Mouse (Mus musculus): Measurements from ENCODE around the gene Dscaml1. TPM values are rescaled to one million over a fixed set of nuclear protein-coding genes. Genes with fewer than 3 reads are reported as not detected.

Dscaml1 gene
- polyA plus RNA-seq, 1 experiment from 2014 or later: 1.1 TPM

DNA sequence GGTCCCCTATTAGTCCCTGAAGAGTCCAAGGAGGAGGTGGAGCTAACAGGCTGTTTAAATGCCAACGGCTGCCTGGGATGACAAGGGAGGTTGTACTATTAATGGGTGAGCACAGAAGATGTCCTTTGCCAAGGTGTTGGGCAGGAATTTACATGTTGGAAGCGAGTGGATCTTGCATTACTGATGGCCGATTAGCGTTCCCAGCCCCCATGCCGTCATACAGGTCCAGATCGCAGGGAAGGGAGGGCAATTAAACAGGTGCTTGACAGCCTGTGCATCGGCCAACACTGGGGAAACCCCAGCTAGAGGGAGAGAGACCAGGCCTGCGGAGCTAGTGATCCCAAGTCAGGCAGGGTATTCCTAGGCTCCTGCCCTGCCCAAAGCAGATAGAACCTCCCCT, 98.1 kb downstream of the Dscaml1 start:
- Histone ChIP-seq H3K4me2 (ENCODE audit: low read depth) (no peak overlapping the region), H3K27me3 (ENCODE audit: control insufficient read depth, insufficient read depth, low read length) (no peaks in the 10 kb centered on the region), H3K4me1 (ENCODE audit: control insufficient read depth, insufficient read depth, low read length) (no peaks in the 10 kb centered on the region), H3K9ac (ENCODE audit: low read length) (no peak overlapping the region), H3K9me3 (ENCODE audit: control insufficient read depth, low read length) (no peaks in the 10 kb centered on the region), H3K27ac (ENCODE audit: low read depth, low read length) (no peak overlapping the region), H3K36me3 (ENCODE audit: control insufficient read depth, insufficient read depth, low read length) (no peaks in the 10 kb centered on the region), H3K4me3 (ENCODE audit: low read depth, low read length) (no peak overlapping the region)
- DNase-seq (ENCODE audit: low spot score) (no peak), ATAC-seq (ENCODE audit: insufficient read depth, low FRiP score, low TSS enrichment) (no peak)
- WGBS: 62% methylated on average over 8 of the region's 8 CpGs

DNA sequence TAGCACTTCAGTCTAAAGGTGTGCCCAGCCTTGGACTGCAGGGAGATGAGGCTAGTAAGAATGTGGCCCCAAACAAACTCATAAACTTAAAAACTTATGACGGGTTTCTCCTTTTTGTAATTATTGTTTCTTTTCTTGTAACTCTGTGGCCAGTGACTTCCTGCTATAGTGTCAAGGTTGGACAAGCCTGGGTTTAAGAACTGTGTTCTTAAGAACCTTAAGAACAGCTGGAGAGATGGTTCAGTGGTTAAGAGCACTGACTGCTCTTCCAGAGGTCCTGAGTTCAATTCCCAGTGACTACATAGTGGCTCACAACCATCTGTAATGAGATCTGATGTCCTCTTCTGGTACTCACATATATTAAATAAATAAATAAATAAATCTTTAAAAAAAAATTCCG, 106.8 kb downstream of the Dscaml1 start:
- no peak overlapping the region for H3K4me2 ChIP-seq (ENCODE audit: low read depth)
- no peak for ATAC-seq (ENCODE audit: insufficient read depth, low FRiP score, low TSS enrichment)
- H3K4me1 ChIP-seq (ENCODE audit: control insufficient read depth, insufficient read depth, low read length): no peaks in the 10 kb centered on the region
- no peak overlapping the region for H3K27ac ChIP-seq (ENCODE audit: low read depth, low read length)
- no peaks in the 10 kb centered on the region for H3K27me3 ChIP-seq (ENCODE audit: control insufficient read depth, insufficient read depth, low read length)
- no peak overlapping the region for H3K4me3 ChIP-seq (ENCODE audit: low read depth, low read length)
- no peak for DNase-seq (ENCODE audit: low spot score)
- 90% methylated on average over 2 of the region's 2 CpGs for WGBS
- H3K9ac ChIP-seq (ENCODE audit: low read length): no peak overlapping the region
- no peaks in the 10 kb centered on the region for H3K36me3 ChIP-seq (ENCODE audit: control insufficient read depth, insufficient read depth, low read length)
- H3K9me3 ChIP-seq (ENCODE audit: control insufficient read depth, low read length): no peaks in the 10 kb centered on the region

DNA sequence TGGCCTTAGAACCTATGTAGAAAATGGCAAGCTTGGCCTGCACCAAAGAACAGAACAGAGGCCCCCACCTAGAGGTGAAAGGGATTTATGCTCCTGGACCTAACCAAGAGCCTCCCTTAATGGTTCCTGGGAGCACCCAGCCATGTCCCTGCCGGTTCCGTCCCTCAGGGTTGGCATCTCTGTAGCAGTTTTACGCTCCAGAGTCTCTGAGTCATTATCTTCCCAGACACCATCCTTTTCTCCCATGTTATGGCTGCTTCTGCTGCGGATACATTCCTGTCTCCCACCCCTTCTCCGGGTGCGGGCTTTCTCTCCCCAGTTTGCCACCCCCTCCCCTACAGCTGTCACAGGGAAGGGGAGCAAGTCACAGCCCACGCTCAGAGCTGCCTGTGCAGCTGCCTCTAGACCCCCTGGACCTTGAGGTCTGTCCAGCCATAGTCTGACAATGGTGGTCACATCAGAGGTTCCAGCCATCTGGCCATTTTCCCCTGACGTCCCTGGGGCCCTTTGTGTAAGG, 108.1 kb downstream of the Dscaml1 start:
- ATAC-seq (ENCODE audit: insufficient read depth, low FRiP score, low TSS enrichment): no peak; the same call in 1 of the 2 replicates
- Histone ChIP-seq H3K27me3 (ENCODE audit: control insufficient read depth, insufficient read depth, low read length) (no peaks in the 10 kb centered on the region), H3K27ac (ENCODE audit: low read depth, low read length) (no peak overlapping the region), H3K36me3 (ENCODE audit: control insufficient read depth, insufficient read depth, low read length) (no peaks in the 10 kb centered on the region), H3K4me2 (ENCODE audit: low read depth) (no peak overlapping the region), H3K9me3 (ENCODE audit: control insufficient read depth, low read length) (no peaks in the 10 kb centered on the region), H3K4me3 (ENCODE audit: low read depth, low read length) (no peak overlapping the region), H3K4me1 (ENCODE audit: control insufficient read depth, insufficient read depth, low read length) (no peaks in the 10 kb centered on the region), H3K9ac (ENCODE audit: low read length) (no peak overlapping the region)
- 62% methylated on average over 8 of the region's 8 CpGs for WGBS
- no peak for DNase-seq (ENCODE audit: low spot score)

DNA sequence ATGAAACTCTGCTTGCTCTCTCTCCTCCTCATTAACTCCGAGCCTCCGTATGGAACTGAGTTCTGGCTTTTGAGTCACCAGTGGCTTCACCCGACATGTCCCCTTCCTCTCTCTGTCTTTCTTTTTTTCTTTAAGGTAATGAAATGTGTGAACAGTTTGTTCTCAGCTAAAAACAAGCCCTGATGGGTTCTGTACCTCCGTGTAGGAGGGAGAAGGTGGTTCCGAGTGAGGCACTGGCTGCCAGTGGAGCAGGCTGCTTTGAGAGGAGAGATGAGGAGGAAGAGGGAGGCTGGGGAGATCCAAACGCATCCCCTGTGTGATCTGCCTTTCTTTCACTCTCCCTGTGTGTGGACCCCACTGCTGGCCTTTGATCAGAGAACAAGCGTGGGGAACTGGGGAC, 111.2 kb downstream of the Dscaml1 start:
- H3K4me2 ChIP-seq (ENCODE audit: low read depth): no peak overlapping the region
- no peak overlapping the region for H3K4me3 ChIP-seq (ENCODE audit: low read depth, low read length)
- H3K9ac ChIP-seq (ENCODE audit: low read length): no peak overlapping the region
- no peak overlapping the region for H3K27ac ChIP-seq (ENCODE audit: low read depth, low read length)
- H3K36me3 ChIP-seq (ENCODE audit: control insufficient read depth, insufficient read depth, low read length): no peaks in the 10 kb centered on the region
- H3K9me3 ChIP-seq (ENCODE audit: control insufficient read depth, low read length): no peaks in the 10 kb centered on the region
- ATAC-seq (ENCODE audit: insufficient read depth, low FRiP score, low TSS enrichment): no peak
- no peak for DNase-seq (ENCODE audit: low spot score)
- WGBS: 77% methylated on average over 7 of the region's 7 CpGs
- H3K4me1 ChIP-seq (ENCODE audit: control insufficient read depth, insufficient read depth, low read length): no peaks in the 10 kb centered on the region
- no peaks in the 10 kb centered on the region for H3K27me3 ChIP-seq (ENCODE audit: control insufficient read depth, insufficient read depth, low read length)

DNA sequence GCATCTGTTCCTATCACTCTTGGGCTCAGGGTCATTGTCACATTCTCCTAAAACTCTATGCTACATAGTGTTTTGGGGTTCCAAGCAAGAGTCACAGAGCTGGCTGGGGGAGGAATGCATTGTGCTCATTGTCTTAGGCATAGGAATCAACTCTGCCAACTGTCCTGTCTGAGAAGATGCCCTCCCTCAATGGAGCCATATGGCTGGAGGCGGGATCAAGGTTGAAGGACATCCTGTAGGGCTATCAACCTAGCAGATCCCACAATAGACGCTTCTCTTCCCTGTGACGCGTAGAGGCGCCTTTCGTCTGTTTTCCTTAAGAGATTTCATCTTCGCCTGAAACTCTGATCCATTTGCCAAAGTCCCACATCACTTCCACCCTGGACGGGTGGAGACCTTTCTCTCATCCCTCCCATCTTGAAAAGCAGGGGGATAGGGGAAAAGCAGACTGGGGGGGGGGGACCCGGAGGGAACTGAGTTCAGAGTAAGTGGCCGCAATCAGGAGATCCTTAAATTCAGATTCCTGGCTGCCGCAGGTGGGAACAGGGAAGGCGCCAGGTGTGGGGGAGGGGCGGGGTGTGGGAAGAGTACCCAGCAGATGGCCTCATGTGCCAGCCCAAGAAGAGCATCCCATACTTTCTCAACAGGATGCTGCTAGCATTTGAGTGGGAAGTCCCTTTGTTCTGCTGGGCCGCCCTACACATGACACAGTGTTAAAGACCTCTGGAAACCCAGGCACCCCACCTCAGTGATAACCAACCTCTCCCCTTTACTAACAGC, 113.0 kb downstream of the Dscaml1 start:
- Histone ChIP-seq H3K4me3 (ENCODE audit: low read depth, low read length) (no peak overlapping the region), H3K27me3 (ENCODE audit: control insufficient read depth, insufficient read depth, low read length) (no peaks in the 10 kb centered on the region), H3K36me3 (ENCODE audit: control insufficient read depth, insufficient read depth, low read length) (no peaks in the 10 kb centered on the region), H3K9me3 (ENCODE audit: control insufficient read depth, low read length) (no peaks in the 10 kb centered on the region), H3K4me2 (ENCODE audit: low read depth) (no peak overlapping the region), H3K9ac (ENCODE audit: low read length) (no peak overlapping the region), H3K27ac (ENCODE audit: low read depth, low read length) (no peak overlapping the region), H3K4me1 (ENCODE audit: control insufficient read depth, insufficient read depth, low read length) (no peaks in the 10 kb centered on the region)
- DNase-seq (ENCODE audit: low spot score): no peak
- WGBS: 82% methylated on average over 14 of the region's 14 CpGs
- no peak for ATAC-seq (ENCODE audit: insufficient read depth, low FRiP score, low TSS enrichment)

DNA sequence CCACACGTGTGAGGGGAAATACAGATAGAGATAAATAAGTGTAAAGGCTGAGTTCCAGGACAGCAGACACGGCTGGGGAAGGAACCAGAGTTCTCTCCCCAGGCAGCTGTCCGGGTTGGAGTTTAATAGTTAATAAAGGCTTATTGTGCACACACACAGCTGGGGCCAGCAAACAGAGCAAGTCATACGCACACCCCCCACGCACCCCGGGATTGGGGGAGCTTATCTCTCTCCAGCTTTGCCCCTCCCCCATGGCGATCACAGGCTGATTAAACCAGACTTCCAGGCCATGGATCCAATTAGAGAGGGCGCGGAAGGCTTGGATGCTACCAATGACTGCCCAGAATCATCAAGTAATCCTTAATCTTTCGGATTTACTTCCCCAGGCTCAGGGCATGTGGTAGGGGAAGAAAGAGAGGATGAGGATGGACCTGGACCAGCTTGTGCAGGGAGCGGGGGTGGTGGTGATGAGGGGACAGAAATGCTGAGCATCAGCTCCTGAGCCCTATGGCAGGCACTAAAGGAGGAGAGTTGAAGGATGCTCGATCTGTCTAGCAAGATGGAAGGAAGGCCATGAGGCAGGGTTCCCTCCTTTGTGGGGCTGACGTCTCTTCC, 119.7 kb downstream of the Dscaml1 start:
- Histone ChIP-seq H3K4me2 (ENCODE audit: low read depth) (no peak overlapping the region), H3K27ac (ENCODE audit: low read depth, low read length) (no peak overlapping the region), H3K4me1 (ENCODE audit: control insufficient read depth, insufficient read depth, low read length) (peaks cover 3% of the 10 kb centered on the region; the same call in 1 of the 2 replicates), H3K36me3 (ENCODE audit: control insufficient read depth, insufficient read depth, low read length) (no peaks in the 10 kb centered on the region), H3K4me3 (ENCODE audit: low read depth, low read length) (no peak overlapping the region), H3K27me3 (ENCODE audit: control insufficient read depth, insufficient read depth, low read length) (no peaks in the 10 kb centered on the region), H3K9ac (ENCODE audit: low read length) (no peak overlapping the region), H3K9me3 (ENCODE audit: control insufficient read depth, low read length) (no peaks in the 10 kb centered on the region)
- peak; percentile 61 for DNase-seq (ENCODE audit: low spot score)
- ATAC-seq (ENCODE audit: insufficient read depth, low FRiP score, low TSS enrichment): no peak
- WGBS: 74% methylated on average over 13 of the region's 13 CpGs

DNA sequence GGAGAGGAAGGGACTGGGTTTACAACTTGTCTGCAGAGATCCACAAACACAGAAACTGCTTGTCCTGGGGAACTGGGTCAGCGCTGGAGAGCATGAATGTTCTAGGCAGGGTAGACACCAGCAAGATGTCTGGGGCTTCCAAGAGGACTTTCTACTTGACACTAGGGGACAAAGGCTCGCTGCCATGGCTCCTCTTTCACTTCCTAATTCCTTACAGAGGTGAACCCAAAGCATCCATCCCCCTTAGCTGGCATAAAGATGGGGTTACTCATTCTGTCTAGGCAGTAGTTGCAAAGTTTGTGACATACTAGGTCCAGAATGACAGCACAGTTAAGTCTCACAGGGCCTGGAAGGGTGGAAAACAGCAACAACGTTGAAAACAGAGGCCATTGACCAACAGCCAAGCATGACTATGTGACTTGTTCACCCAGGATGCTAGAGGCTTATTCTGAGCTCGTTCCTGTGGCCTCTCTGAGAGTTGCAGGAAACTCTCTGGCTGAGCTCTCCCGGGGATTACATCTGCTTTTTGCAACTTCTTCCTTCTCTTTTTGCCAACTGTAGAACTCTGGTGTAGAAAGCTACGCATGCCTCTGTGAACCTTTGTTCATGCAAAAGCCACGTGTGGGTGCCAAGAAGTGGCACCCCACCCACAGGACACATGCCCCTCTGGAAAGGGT, 120.6 kb downstream of the Dscaml1 start:
- H3K27ac ChIP-seq (ENCODE audit: low read depth, low read length): no peak overlapping the region
- no peaks in the 10 kb centered on the region for H3K27me3 ChIP-seq (ENCODE audit: control insufficient read depth, insufficient read depth, low read length)
- no peak overlapping the region for H3K4me3 ChIP-seq (ENCODE audit: low read depth, low read length)
- 82% methylated on average over 7 of the region's 7 CpGs for WGBS
- peaks cover 3% of the 10 kb centered on the region; the same call in 1 of the 2 replicates for H3K4me1 ChIP-seq (ENCODE audit: control insufficient read depth, insufficient read depth, low read length)
- no peak for DNase-seq (ENCODE audit: low spot score)
- no peaks in the 10 kb centered on the region for H3K9me3 ChIP-seq (ENCODE audit: control insufficient read depth, low read length)
- no peak for ATAC-seq (ENCODE audit: insufficient read depth, low FRiP score, low TSS enrichment)
- no peaks in the 10 kb centered on the region for H3K36me3 ChIP-seq (ENCODE audit: control insufficient read depth, insufficient read depth, low read length)
- no peak overlapping the region for H3K9ac ChIP-seq (ENCODE audit: low read length)
- H3K4me2 ChIP-seq (ENCODE audit: low read depth): no peak overlapping the region

DNA sequence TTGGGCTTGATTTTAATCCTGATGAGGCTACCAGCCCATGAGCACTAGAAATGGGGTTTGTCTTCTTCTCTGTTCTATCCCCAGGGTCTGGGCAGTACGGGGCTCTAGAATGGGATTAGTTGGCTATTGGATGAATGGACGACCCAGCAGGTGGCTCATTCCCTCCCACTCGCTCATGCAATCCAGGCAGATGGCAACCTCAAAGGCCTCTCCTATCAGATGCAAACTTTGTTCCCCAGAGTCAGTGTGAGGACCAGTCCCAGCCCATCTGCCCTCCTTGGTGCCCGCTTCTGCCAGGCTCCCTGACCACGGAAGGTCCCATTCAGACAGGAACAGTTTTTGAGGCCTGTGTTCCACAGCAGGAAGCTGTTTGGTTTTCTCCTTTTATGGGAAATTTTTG, 123.4 kb downstream of the Dscaml1 start:
- H3K36me3 ChIP-seq (ENCODE audit: control insufficient read depth, insufficient read depth, low read length): no peaks in the 10 kb centered on the region
- H3K4me2 ChIP-seq (ENCODE audit: low read depth): no peak overlapping the region
- no peaks in the 10 kb centered on the region for H3K27me3 ChIP-seq (ENCODE audit: control insufficient read depth, insufficient read depth, low read length)
- no peak overlapping the region for H3K9ac ChIP-seq (ENCODE audit: low read length)
- no peaks in the 10 kb centered on the region for H3K9me3 ChIP-seq (ENCODE audit: control insufficient read depth, low read length)
- DNase-seq (ENCODE audit: low spot score): no peak
- WGBS: 23% methylated on average over 5 of the region's 5 CpGs
- no peak for ATAC-seq (ENCODE audit: insufficient read depth, low FRiP score, low TSS enrichment)
- H3K4me1 ChIP-seq (ENCODE audit: control insufficient read depth, insufficient read depth, low read length): peaks cover 3% of the 10 kb centered on the region; the same call in 1 of the 2 replicates
- no peak overlapping the region for H3K27ac ChIP-seq (ENCODE audit: low read depth, low read length)
- H3K4me3 ChIP-seq (ENCODE audit: low read depth, low read length): no peak overlapping the region

Data from neural tube, embryonic 11.5 days (tissue).